Mouse (Mus musculus) myocyte (in vitro differentiated cells): ENCODE data around the gene 4931406P16Rik. TPM values are rescaled to one million over a fixed set of nuclear protein-coding genes. Genes with fewer than 3 reads are reported as not detected.

Experiments used
- H3K27me3 ChIP-seq: one replicate; pipeline ENCODE4 v1.6.1; 2011; ENCODE audit not compliant: control insufficient read depth, insufficient read depth, insufficient read length
- H3K36me3 ChIP-seq: one replicate; pipeline ENCODE4 v1.6.1; 2011; ENCODE audit not compliant: control insufficient read depth, insufficient read depth
- H3K4me2 ChIP-seq: one replicate; pipeline ENCODE4 v1.6.1; 2011; ENCODE audit warnings: low read depth, control low read depth
- H3K4me3 ChIP-seq: one replicate; pipeline ENCODE4 v1.5.1; 2011; ENCODE audit warnings: mild to moderate bottlenecking, control low read depth, moderate library complexity
- H3K79me2 ChIP-seq: one replicate; pipeline ENCODE4 v1.6.1; 2011; ENCODE audit not compliant: control insufficient read depth, insufficient read depth
- H3ac ChIP-seq: one replicate; pipeline ENCODE4 v1.6.1; 2011; ENCODE audit not compliant: control insufficient read depth, insufficient read length
- CEBPB ChIP-seq: IDR thresholded peaks from 2 replicates; pipeline ENCODE4 v1.6.1; 2011; ENCODE audit warnings: mild to moderate bottlenecking, moderate library complexity; ENCODE audit not compliant: poor library complexity, insufficient read depth, severe bottlenecking
- E2F4 ChIP-seq: IDR thresholded peaks from one replicate; pipeline ENCODE4 v1.6.1; 2011; ENCODE audit warnings: mild to moderate bottlenecking, control low read depth, moderate library complexity; ENCODE audit not compliant: insufficient read depth
- MAX ChIP-seq: IDR thresholded peaks from one replicate; pipeline ENCODE4 v1.6.1; 2011; ENCODE audit warnings: low read depth, mild to moderate bottlenecking, control low read depth
- MYOD1 ChIP-seq, 3 experiments: IDR thresholded peaks; one replicate each; pipeline ENCODE4 v1.6.1; 2011; ENCODE audit warnings: control low read depth in 2 of 3, low read depth in 2 of 3, mild to moderate bottlenecking in 2 of 3, moderate library complexity in 1 of 3; ENCODE audit not compliant: insufficient read length in 2 of 3, control insufficient read depth in 1 of 3
- MYOG ChIP-seq, 3 experiments: IDR thresholded peaks; one replicate each; pipeline ENCODE4 v1.6.1; 2011; ENCODE audit warnings: control low read depth in 2 of 3, low read depth in 2 of 3, mild to moderate bottlenecking in 2 of 3; ENCODE audit not compliant: insufficient read length in 2 of 3, control insufficient read depth in 1 of 3, insufficient read depth in 1 of 3
- POLR2A ChIP-seq: IDR thresholded peaks from one replicate; pipeline ENCODE4 v1.6.1; 2011; ENCODE audit warnings: low read depth, mild to moderate bottlenecking, control low read depth, moderate library complexity; ENCODE audit not compliant: insufficient read length
- POLR2AphosphoS2 ChIP-seq: IDR thresholded peaks from one replicate; pipeline ENCODE4 v1.6.1; 2011; ENCODE audit warnings: low read depth, control low read depth; ENCODE audit not compliant: insufficient read length
- REST ChIP-seq: IDR thresholded peaks from one replicate; pipeline ENCODE4 v1.6.1; 2011; ENCODE audit warnings: mild to moderate bottlenecking, control low read depth, moderate library complexity; ENCODE audit not compliant: insufficient read depth, insufficient read length
- SRF ChIP-seq: IDR thresholded peaks from one replicate; pipeline ENCODE4 v1.6.1; 2011; ENCODE audit warnings: low read depth; ENCODE audit not compliant: control insufficient read depth, insufficient read length
- TCF12 ChIP-seq: IDR thresholded peaks from one replicate; pipeline ENCODE4 v1.6.1; 2011; ENCODE audit warnings: mild to moderate bottlenecking, control low read depth; ENCODE audit not compliant: poor library complexity, insufficient read depth, severe bottlenecking
- TCF3 ChIP-seq: IDR thresholded peaks from one replicate; pipeline ENCODE4 v1.6.1; 2011; ENCODE audit warnings: low read depth, control low read depth; ENCODE audit not compliant: insufficient read length
- USF1 ChIP-seq: IDR thresholded peaks from one replicate; pipeline ENCODE4 v1.6.1; 2011; ENCODE audit warnings: low read depth, mild to moderate bottlenecking, control low read depth, moderate library complexity
- polyA plus RNA-seq: library from polyadenylated mRNA; unstranded; fragments of >200 nt; fragmentation: generic; extraction: Trizol; gene quantifications from one replicate; pipeline ENCODE4 v1.2.1, GENCODE M21; 2012; ENCODE audit warnings: missing spikeins

Gene 4931406P16Rik
- polyA plus RNA-seq, 1 experiment: 14.5 TPM

GRCm38 (mm10) chr7:34189376-34189989, 123.9 kb downstream of the 4931406P16Rik start:
- Histone ChIP-seq H3K79me2 (no peaks in the 10 kb centered on the region), H3K27me3 (no peaks in the 10 kb centered on the region), H3K4me2 (no peak overlapping the region), H3K36me3 (peaks cover 24% of the 10 kb centered on the region), H3ac (no peak overlapping the region), H3K4me3 (no peak overlapping the region)
- TF ChIP-seq CEBPB (no peak), SRF (no peak), TCF12 (no peak), POLR2AphosphoS2 (no peak), E2F4 (no peak), MYOD1 (IDR thresholded peaks at IDR 0.05; ENCODE audit: control insufficient read depth in 1 of 3, insufficient read length in 2 of 3, low read depth in 2 of 3) (no peak), MAX (no peak), REST (no peak), USF1 (no peak), TCF3 (no peak), POLR2A (no peak), MYOG (IDR thresholded peaks at IDR 0.05; ENCODE audit: control insufficient read depth in 1 of 3, insufficient read depth in 1 of 3, insufficient read length in 2 of 3, low read depth in 2 of 3) (no peak)

Other genes starting within 250 kb of the 4931406P16Rik start
- not detected for gene Scgb1b30, start 218.1 kb downstream of the 4931406P16Rik start, polyA plus RNA-seq
- 22.1 TPM for gene Wtip, start 180.3 kb downstream of the 4931406P16Rik start, polyA plus RNA-seq
- gene Uba2, start 144.0 kb downstream of the 4931406P16Rik start, polyA plus RNA-seq: 48.7 TPM
- 48.4 TPM for gene Pdcd2l, start 116.9 kb downstream of the 4931406P16Rik start, polyA plus RNA-seq
- gene Gpi1, start 83.2 kb downstream of the 4931406P16Rik start, polyA plus RNA-seq: 671 TPM
- gene Gm6096, start 62.5 kb downstream of the 4931406P16Rik start, polyA plus RNA-seq: 0.13 TPM
- gene Lsm14a, start 79.8 kb upstream of the 4931406P16Rik start, polyA plus RNA-seq: 69.3 TPM